Mouse (Mus musculus): Measurements from ENCODE around the gene Arhgap27. TPM values are rescaled to one million over a fixed set of nuclear protein-coding genes. Genes with fewer than 3 reads are reported as not detected.
"Not testable (repeated sequence)": the region's sequence is repeated elsewhere in the genome, so short reads cannot be mapped to it uniquely, and the experiment has no call there.

Arhgap27 gene
- total RNA-seq (2015; ENCODE audit: low replicate concordance), result 2.1 and 7.6 TPM in 2 replicates
- 3.0 and 4.8 TPM in 2 replicates for total RNA-seq (2017; ENCODE audit: low replicate concordance)

DNA sequence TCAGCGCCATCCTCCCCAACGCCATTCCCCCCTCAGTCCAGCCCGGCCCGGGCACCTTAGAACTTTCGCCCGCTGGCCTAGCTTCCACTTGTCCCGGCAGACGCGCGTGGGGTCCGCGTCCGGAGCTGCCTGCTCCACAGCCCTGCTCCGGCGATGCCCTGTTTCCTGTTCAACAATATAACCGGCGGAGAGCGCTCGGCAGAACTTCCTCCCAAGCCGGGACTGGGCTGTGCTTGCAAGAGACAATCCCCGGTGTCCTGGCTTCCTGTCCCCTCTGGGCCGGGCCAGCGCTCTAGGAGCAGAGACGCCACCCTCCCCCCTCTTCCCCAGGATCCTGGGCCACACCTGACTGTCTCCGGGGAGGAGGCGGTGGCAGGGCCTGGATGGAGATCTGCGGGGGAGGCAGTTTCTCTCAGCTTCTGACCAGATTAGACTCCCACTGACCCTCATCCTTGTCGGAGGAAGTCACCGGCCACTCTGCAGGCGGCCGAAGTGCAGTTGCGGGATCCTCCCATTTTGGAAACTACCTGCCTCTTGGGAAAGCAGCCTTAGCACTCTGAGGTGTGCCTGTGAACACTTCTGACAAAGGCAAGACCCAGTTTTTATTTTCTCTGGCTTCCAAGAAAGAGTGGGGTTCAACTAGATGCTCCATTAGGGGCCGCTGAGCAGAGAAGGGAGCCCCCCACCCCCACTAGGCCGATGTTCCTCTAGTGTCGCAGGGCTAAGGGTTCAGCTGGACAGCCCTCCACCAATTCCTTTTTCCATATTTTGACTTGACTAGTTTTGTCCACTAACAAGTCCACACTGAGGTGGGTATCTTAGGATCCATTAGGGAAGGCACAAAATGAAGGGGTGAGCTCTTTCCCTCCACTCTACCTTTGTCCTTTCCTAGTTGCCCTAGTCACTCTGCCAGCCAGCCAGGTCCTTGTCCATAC lies at the start of gene Arhgap27:
TSS of gene Arhgap27 (minus strand) at position 479 of the 935 bp plus-strand sequence.
- no peak for ATAC-seq (replicated peaks; ENCODE audit: low FRiP score, poor library complexity, severe bottlenecking)

DNA sequence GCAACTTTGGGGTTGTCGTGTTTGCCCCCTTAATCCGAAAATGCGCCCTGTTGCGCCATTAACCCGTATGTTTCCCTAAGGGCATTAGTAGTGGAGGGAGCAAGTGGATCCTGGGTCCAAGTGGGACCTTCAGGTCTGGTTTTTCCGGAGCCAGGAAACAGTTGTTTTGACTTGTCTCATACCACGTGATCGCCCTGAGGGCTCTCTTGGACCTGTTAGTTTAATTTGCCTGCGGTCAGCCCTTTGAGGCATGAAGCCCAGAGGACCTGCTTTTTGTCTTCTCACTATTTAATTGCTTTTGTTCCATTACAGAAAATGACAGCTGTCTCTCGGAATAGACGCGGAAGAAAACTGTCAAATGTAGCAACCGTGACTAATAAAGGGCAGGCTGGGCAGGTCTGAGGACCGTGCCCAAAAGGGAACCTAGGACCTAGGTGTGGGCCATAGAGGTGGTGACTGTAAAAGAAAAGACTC lies 49.5 kb upstream of the Arhgap27 start:
- no peak; the same call in 1 of the 2 replicates for ATAC-seq (replicated peaks; ENCODE audit: low FRiP score, poor library complexity, severe bottlenecking)

DNA sequence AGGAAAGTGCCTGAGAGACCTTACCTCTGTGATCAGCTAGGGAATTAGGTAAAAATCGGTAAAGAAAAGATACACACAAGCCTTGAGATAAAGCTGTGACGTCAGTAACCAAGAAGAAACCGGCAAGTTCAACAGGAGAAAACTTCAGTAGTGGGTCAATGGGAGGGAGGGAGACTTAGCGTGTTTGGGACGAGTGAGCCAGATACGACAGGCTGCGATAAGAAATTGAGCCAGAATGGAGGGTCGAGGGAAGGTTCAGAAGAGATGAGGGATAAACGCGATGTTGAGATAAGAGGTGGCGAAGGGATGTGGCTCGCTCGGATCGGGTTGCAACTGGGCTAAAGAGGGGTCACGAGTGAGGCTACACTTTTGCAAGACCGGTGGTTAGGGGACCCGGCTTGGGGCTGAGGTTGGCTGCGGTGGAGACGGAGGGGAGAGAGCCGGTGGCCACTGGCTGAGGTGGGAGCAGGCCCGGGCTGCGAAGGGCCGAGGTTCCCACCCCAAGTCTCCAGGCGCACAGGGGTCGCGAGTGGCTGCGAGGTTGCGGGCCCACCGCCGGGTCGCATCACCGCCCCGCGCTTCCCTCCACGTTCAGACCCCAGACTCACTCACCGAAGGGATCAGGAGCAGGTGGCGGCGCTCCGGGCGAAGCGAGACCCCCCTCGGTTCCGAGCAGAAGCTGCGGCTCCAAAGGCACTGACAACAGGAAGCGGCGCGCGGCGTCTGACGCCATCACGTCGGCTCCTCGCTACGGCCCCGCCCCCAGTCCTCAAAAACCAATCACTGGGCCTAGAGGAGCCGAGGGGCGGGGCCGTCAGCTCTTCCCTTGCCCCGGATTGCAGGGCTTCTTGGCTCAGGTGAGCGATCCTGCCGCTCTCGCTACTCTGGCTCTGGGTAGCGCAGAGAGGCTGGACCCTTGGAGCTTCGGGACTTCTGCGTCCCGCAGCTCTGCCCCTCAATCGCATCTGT lies 48.8 kb upstream of the Arhgap27 start, which contains the start of gene Plekhm1:
TSS of gene Plekhm1 (minus strand) at position 707 of the 969 bp plus-strand sequence.
- ATAC-seq (replicated peaks; ENCODE audit: low FRiP score, poor library complexity, severe bottlenecking), result peak; percentile 99

DNA sequence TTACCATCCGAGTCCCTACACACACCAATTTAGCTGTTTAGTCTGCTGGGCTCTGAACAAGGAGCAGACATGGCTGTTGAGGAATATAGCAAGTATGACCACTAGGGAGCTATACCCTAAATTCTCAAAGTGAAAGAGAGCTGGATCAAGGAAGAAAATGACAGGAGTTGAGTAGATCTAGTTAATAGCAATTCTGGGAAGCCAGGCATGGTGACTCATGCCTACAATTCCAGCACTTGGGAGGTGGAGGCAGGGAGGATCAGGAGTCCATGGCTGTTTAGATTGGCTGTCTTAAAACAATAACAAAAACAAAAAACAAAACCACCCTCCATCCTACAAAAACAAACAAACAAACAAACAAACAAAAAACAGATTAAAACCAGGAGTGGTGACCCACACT lies 47.8 kb upstream of the Arhgap27 start:
- ATAC-seq (replicated peaks; ENCODE audit: low FRiP score, poor library complexity, severe bottlenecking), result no peak

DNA sequence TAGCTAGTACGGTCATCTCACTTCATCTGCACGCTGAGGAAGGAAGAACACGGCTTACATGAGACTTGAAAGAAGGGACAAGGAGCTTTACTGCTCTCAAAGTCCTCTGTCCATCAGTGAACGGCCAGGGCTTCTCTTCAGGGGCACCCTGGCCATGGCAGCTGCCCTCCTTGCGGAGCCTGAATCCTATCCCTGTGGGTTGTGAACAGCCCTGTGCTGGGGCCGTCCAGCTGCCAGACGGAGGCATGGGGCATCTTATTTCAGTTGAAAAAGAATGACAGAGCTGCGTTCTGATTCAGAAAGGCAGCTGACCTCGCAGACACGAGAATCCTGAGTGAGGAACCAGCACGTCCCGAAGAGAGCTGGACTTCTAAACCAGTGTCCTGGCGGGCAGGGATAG lies 45.4 kb upstream of the Arhgap27 start:
- no peak for ATAC-seq (replicated peaks; ENCODE audit: low FRiP score, poor library complexity, severe bottlenecking)

DNA sequence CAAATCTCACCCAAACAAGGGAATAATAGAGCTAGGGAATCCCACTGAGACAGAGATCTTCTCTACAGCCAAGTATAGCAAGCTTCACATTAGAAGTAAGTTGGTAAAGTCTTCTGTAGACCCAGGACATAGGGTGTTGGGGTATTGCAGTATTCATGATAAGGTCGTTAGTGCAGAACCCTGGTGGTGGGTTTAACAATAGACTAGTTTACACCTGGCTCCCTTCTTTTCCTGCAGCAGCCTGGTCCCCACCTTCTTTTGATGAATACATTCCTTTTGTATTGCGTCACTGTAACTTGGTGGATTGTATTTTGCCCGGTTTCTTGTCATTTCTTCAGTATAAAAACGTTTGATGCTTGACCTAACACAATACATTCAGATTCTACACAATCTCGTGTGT lies 43.6 kb upstream of the Arhgap27 start:
- not testable (repeated sequence) for ATAC-seq (replicated peaks; ENCODE audit: low FRiP score, poor library complexity, severe bottlenecking)

DNA sequence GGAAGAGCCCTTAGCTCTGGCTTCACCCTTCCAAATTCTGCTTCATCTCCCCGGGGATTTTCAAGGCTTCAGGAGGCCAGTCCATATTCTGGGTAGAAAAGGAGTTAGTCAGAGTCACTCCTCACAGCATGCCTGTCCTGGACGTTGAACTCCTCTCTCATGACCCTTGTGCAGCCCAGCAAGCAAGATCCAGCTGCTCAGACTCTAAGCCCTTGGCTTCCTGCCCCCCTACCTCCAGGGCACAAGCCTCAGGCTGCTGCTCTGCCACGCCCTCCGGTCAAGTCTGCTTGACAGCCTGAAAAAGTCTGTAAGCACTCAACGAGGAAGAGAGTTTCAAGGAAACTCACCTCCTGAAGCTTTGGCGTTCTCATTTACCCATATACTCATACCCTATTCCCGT lies 43.1 kb upstream of the Arhgap27 start:
- ATAC-seq (replicated peaks; ENCODE audit: low FRiP score, poor library complexity, severe bottlenecking), result no peak

DNA sequence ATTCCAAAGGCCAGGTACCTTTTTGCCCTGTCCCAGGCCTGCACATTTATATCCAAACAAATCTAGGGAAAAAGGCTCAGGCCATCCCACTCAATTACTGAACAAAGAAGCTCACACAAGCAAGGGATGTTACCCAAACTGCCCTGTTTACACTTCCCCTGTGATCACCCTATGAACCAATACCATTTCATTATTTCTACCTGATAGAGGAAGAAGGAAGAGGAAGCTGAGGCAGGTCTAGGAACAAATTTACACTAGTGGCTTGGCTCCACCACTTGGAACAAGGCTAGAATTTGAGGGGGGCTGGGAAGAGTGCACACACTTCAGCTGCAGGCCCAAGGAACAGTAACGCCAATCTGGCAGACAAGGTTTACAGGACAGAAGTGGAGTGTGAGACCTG lies 42.3 kb upstream of the Arhgap27 start:
- no peak for ATAC-seq (replicated peaks; ENCODE audit: low FRiP score, poor library complexity, severe bottlenecking)

DNA sequence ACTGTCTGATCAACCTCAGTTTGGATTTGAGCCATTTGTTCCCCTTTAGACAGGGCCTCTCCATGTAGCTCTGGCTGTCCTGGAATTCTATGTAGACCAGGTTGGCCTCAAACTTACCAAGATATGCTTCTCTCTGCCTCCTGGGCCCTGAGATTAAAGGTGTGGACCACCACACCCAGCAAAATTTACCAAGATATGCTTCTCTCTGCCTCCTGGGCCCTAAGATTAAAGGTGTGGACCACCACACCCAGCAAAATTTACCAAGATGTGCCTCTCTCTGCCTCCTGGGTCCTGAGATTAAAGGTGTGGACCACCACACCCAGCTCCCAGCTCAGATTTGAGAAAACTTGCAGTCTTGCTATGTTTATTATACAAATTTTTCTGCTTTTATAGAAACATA lies 41.1 kb upstream of the Arhgap27 start:
- no peak for ATAC-seq (replicated peaks; ENCODE audit: low FRiP score, poor library complexity, severe bottlenecking)

DNA sequence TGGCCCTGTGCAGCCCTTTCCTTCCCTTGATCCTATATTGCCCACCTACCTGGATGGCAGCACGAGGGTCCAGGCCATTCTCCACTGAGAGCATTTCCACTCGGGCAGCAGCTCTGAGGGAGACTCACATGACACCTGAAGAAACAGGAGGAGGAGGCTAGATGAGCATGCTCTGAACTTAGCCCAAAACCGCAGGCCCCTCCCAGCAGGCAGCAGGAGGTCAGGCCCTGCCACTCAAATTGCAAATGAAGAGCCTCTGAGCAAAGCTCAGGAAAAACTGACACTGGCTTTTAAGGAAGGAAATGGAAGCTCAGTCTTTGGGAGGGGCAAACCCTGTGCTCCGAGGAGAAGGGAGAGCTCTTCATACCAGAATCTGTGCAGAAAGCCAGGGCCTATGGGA lies 40.3 kb upstream of the Arhgap27 start:
- ATAC-seq (replicated peaks; ENCODE audit: low FRiP score, poor library complexity, severe bottlenecking), result no peak

DNA sequence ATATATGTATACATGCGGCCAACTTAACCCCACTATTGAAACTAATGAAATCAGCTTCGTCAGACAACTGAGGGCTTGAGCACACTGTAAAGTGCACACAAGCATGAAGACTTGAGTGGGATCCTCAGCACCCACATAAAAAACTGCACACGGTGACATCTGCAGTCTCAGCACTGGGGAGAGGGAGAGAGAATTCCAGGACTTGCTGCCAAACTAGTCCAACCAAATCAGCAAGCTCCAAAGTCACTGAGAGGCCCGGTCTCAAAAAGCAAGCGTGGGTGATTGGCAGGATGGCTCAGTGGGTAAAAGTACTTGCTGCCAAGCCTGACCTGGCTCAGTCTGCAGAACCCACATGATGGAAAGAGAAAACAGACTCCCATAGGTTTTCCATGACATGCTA lies 39.2 kb upstream of the Arhgap27 start:
- no peak for ATAC-seq (replicated peaks; ENCODE audit: low FRiP score, poor library complexity, severe bottlenecking)

DNA sequence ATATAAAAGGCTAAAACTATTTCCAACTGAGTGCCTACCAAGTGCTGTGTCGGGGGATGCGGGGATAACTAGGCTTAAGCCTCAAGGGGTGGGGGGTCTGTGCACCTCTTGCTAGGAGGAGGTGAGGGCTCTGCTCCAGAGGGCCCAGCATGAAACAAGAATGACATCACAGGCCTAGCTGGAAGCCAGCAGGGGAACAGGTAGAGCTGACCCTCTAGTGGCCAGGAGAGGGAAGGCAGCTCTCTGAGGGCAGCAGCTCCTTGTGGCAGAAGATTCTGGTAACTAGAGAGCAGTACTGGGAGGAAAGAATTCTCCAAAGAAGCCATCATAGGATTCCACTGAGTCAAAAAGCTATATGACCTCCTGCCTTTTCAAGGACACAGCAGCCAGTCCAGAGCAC lies 38.7 kb upstream of the Arhgap27 start:
- 0 out of 2 replicates have a peak, but pooled peaks have one; percentile 38 for ATAC-seq (replicated peaks; ENCODE audit: low FRiP score, poor library complexity, severe bottlenecking)

DNA sequence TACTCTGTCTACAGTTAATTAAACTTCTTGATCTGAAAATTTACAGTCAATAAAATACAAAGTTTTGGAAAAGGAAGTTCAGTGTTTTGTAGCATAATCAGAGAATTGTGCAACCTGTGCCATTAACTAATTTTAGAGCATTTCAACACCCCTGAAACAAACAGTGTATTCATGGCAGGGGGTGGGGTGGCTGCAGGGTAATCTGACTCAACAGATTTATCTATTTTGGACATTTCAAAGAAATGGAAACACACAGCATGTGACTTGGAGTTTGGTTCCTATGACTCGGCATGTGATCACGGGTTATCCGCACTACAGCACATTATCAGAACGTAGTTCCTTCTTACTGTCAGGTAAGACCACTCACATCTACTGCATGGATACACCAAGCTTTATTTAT lies 36.5 kb upstream of the Arhgap27 start:
- ATAC-seq (replicated peaks; ENCODE audit: low FRiP score, poor library complexity, severe bottlenecking), result no peak

DNA sequence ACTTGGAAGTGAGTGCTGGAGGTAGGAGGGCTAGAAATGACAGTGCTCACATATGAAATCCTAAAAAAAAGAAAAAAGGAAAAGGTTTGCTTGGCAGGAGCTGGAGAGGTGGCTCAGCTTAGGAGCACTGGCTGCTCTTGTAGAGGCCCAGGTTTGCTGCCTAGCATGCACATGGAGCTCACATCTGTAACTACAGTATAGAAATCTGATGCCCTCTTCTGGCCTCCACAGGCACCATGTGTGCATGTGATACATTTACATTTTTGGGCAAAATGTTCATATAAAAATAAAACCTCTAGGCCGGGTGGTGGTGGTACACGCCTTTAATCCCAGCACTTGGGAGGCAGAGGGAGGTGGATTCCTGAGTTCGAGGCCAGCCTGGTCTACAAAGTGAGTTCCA lies 35.6 kb upstream of the Arhgap27 start:
- no peak for ATAC-seq (replicated peaks; ENCODE audit: low FRiP score, poor library complexity, severe bottlenecking)

DNA sequence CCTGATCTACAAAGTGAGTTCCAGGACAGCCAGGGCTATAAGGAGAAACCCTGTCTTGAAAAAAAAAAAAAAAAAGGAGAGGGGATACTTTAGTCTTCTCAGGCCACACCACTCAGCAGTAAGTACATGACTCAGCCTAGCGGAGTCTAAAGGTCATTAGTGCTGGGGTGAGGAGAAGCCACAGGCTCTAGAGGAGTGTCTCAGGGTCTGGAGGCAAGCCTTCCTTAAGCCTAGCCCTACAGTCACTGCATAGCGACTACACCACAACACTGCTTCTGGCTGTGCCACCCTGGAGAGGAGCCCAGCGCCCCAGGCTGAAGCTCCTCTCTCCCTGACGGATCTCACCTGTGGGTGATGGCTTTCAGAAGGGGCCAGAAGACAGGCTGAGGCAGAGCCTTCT lies 33.2 kb upstream of the Arhgap27 start:
- no peak for ATAC-seq (replicated peaks; ENCODE audit: low FRiP score, poor library complexity, severe bottlenecking)

DNA sequence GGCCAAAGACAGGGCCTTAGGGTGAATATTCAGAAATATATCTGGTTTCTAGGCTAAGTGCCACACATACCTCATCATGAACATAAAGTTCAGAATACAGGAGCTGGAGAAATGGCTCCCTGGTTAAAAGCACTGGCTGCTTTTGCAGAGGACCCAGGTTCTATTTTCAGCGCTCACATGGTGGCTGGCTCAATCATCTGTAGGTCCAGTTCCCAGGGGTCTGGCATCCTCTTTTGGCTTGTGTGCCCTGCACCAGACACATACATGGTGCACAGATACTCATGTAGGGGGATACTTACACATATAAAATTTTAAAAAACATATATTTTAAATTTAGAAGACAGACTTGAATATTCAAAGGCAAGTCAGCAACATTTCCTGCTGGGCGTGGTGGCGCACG lies 32.7 kb upstream of the Arhgap27 start:
- no peak for ATAC-seq (replicated peaks; ENCODE audit: low FRiP score, poor library complexity, severe bottlenecking)

DNA sequence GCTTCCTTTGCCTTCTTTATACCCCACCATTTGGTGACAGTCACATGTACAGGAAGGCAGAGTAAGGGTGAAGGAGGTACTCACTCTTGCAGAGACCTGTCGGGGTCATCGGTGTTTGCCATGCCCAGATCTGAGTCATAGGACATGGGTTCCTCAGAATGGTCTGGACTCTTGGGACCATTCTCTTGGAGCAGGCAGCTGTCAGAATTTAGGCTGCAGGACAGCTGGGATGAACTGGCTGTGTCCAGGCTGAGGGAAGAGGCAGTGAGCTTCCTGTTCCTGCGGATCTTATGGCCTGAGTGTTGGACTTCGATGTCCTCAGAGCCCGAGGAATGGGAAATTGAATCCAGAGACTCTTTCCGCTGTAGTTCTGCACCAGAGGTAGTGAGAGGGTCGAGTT lies 31.1 kb upstream of the Arhgap27 start:
- ATAC-seq (replicated peaks; ENCODE audit: low FRiP score, poor library complexity, severe bottlenecking), result no peak

DNA sequence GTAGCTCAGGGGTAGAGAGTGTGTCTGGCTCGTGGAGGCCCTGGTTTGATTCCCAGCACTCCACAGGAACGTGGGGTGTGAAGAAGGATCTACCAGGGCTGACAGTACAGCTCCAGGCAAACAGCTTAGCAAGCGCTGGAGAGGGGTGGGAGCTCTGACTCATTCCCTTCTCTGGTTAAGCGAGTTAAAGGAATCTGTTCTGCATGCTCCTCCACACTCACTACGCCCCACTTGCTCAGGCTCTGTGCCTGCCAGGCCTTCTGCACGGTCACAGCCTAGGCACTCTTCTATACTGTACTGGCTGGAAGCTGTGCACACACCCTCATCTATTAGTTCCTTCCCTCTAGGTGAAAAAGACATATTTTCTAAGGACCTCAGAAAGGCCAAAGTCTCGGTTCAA lies 30.5 kb upstream of the Arhgap27 start:
- ATAC-seq (replicated peaks; ENCODE audit: low FRiP score, poor library complexity, severe bottlenecking), result no peak

DNA sequence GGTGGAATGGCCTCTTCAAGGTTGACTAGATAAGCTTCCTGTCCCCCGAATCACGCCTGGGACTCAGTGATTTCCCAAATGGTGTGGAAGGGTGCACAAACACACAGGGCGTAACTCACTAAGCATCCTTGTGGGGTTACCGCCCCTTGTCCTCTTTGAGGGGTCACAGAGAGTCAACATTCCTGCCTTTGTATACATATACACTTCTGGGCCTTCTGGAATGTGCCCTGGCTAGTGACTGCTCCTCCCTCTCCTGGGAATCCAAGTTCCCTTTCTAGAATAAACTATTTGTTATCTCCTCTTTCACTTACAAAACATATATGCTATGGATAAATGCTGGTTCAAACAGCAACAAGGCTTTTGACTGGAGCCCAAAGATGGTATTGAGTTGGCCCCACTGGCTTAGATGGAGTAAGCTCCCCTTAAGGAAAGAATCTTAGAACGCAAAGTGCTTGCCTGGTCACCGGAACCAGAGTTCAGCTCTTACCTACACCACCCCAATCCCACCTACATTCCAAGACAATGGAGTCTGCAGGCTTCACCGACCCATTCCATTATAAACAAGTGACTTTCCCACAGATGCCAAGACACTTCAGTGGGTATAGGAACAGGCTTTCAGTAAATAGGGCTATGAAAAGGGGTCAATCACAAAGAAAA lies 24.5 kb upstream of the Arhgap27 start:
- ATAC-seq (replicated peaks; ENCODE audit: low FRiP score, poor library complexity, severe bottlenecking), result no peak

DNA sequence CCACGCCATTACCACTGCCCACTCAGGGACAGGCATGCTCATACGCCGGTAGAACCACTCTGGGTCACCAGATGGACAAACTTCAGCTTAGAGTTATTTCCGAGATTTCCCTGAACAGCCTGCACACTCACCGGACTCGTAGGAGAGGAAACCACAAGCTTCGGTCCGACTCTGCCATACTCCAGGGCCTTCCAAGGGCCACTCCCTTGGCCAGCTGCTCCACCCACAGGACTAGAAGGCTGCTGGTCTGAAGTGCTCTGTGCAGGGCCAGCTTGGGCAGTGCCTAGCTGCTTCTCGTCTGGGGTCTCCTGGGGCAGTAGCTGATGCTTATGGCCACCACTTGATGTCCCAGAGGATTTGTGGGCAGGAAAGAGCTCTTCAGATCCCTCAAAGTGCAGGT lies 23.3 kb upstream of the Arhgap27 start:
- ATAC-seq (replicated peaks; ENCODE audit: low FRiP score, poor library complexity, severe bottlenecking), result no peak

Data from erythroid progenitor cell, adult 5-6 weeks (primary cell).